Mouse (Mus musculus): ENCODE results near the gene Pcdh7.

- TF ChIP-seq CTCF (IDR thresholded peaks at IDR 0.05; ENCODE audit: low read depth, low read length) (no peak), POLR2AphosphoS5 (IDR thresholded peaks at IDR 0.05; ENCODE audit: insufficient replicate concordance, low read depth, low read length) (no peak), GATA2 (IDR thresholded peaks at IDR 0.05; ENCODE audit: borderline replicate concordance, low read depth, low read length) (no peak)
These were observed 246.0 kb downstream of the Pcdh7 start for GRCm38 (mm10) chr5:57963792-57964191.
